Mouse (Mus musculus) bone marrow, adult 2 months (tissue): ENCODE measurements around the gene Cog2.

Source experiments
- CTCF ChIP-seq: fragments of 200-500 bp; IDR thresholded peaks from 2 replicates; pipeline ENCODE4 v1.5.1; 2011; ENCODE audit warnings: low read length, control low read depth; ENCODE audit not compliant: control insufficient read depth, insufficient read depth
- POLR2A ChIP-seq: fragments of 200-500 bp; IDR thresholded peaks from 2 replicates; pipeline ENCODE4 v1.6.1; 2011; ENCODE audit warnings: low read depth, mild to moderate bottlenecking, control low read depth, low read length, borderline replicate concordance; ENCODE audit not compliant: control insufficient read depth

GRCm38 (mm10) chr8:124526261-124526660 lies 5.7 kb downstream of the Cog2 start:
- TF ChIP-seq POLR2A (no peak), CTCF (no peak)
